Mouse (Mus musculus) CH12.LX (cell line): ENCODE results near the gene Cnn2. TPM values are rescaled to one million over a fixed set of nuclear protein-coding genes. Genes with fewer than 3 reads are reported as not detected.

Experiments
- DNase-seq: peaks from one replicate; pipeline ENCODE4 v3.0.0-alpha.2; 2013; ENCODE audit errors: extremely low read depth
- H3K27ac ChIP-seq: 2 replicates; pipeline ENCODE4 v1.5.1; 2012; ENCODE audit warnings: low read depth, mild to moderate bottlenecking, control low read depth, moderate library complexity; ENCODE audit not compliant: insufficient read depth
- H3K27me3 ChIP-seq: replicated peaks from 2 replicates; pipeline ENCODE3; 2012; ENCODE audit warnings: inconsistent platforms
- H3K36me3 ChIP-seq, 2 experiments: replicated peaks in 1 of 2; 2 replicates each; pipeline versions ENCODE3 to v1.6.1; 2012; ENCODE audit warnings: inconsistent platforms in 1 of 2, low read length in 1 of 2, mild to moderate bottlenecking in 1 of 2, mixed read lengths in 1 of 2, moderate library complexity in 1 of 2; ENCODE audit not compliant: control insufficient read depth in 1 of 2, insufficient read depth in 1 of 2
- H3K4me1 ChIP-seq, 2 experiments: 2 replicates each; pipeline ENCODE4 v1.6.1; 2012; ENCODE audit warnings: inconsistent platforms in 1 of 2, moderate library complexity in 1 of 2; ENCODE audit not compliant: insufficient read depth in 2 of 2, control insufficient read depth in 1 of 2
- H3K4me2 ChIP-seq: 2 replicates; pipeline ENCODE4 v1.6.1; 2012; ENCODE audit warnings: low read depth, mild to moderate bottlenecking, control low read depth; ENCODE audit not compliant: poor library complexity, insufficient read depth, severe bottlenecking
- H3K4me3 ChIP-seq, 3 experiments: fragments of 150-350 bp in 1 of 3; sonication (generic) in 1 of 3; replicated peaks in 1 of 3; 2 replicates each; pipeline versions ENCODE3 to v1.5.1; 2011 to 2012; ENCODE audit warnings: low read depth in 2 of 3, low read length in 2 of 3, mild to moderate bottlenecking in 2 of 3, moderate library complexity in 2 of 3, control low read depth in 1 of 3, improper control_type of control experiment in 1 of 3, inconsistent platforms in 1 of 3, mixed read lengths in 1 of 3; ENCODE audit not compliant: poor library complexity in 1 of 3
- H3K79me2 ChIP-seq: replicated peaks from 2 replicates; pipeline ENCODE4 v1.6.1; 2012; ENCODE audit warnings: mild to moderate bottlenecking, moderate library complexity; ENCODE audit not compliant: control insufficient read depth, poor library complexity, insufficient read depth, severe bottlenecking; ENCODE audit errors: extremely low read depth
- H3K9ac ChIP-seq: 2 replicates; pipeline ENCODE4 v1.6.1; 2012; ENCODE audit warnings: low read depth, mild to moderate bottlenecking, control low read depth, moderate library complexity; ENCODE audit not compliant: insufficient read depth
- H3K9me3 ChIP-seq: replicated peaks from 2 replicates; pipeline ENCODE3; 2012; ENCODE audit warnings: low read length, inconsistent platforms, mixed read lengths
- CHD1 ChIP-seq: IDR thresholded peaks from 2 replicates; pipeline ENCODE4 v1.6.1; 2012; ENCODE audit warnings: low read depth, low read length, improper control_type of control experiment, inconsistent platforms
- CHD2 ChIP-seq: IDR thresholded peaks from 2 replicates; pipeline ENCODE4 v1.6.1; 2011; ENCODE audit warnings: low read length, improper control_type of control experiment
- CTCF ChIP-seq, 2 experiments: IDR thresholded peaks in 1 of 2; conservative IDR thresholded peaks in 1 of 2; 2 replicates each; pipeline ENCODE4 v1.5.1; 2011 to 2012; ENCODE audit warnings: low read depth in 2 of 2, low read length in 2 of 2, improper control_type of control experiment in 1 of 2, inconsistent platforms in 1 of 2, mild to moderate bottlenecking in 1 of 2, moderate library complexity in 1 of 2
- E2F4 ChIP-seq: IDR thresholded peaks from 2 replicates; pipeline ENCODE4 v1.6.1; 2011; ENCODE audit warnings: low read depth, low read length, improper control_type of control experiment; ENCODE audit not compliant: insufficient replicate concordance
- EP300 ChIP-seq: IDR thresholded peaks from 2 replicates; pipeline ENCODE4 v1.6.1; 2011; ENCODE audit warnings: low read length, improper control_type of control experiment
- JUN ChIP-seq: IDR thresholded peaks from 2 replicates; pipeline ENCODE4 v1.6.1; 2011; ENCODE audit warnings: low read depth, mild to moderate bottlenecking, low read length, improper control_type of control experiment, moderate library complexity; ENCODE audit not compliant: insufficient read depth
- JUND ChIP-seq: conservative IDR thresholded peaks from 2 replicates; pipeline ENCODE4 v1.6.1; 2011; ENCODE audit warnings: low read depth, low read length, improper control_type of control experiment
- MAFK ChIP-seq: IDR thresholded peaks from 2 replicates; pipeline ENCODE4 v1.6.1; 2011; ENCODE audit warnings: low read length, improper control_type of control experiment; ENCODE audit not compliant: insufficient replicate concordance
- MAX ChIP-seq: IDR thresholded peaks from 2 replicates; pipeline ENCODE4 v1.6.1; 2011; ENCODE audit warnings: low read length, improper control_type of control experiment
- MEF2A ChIP-seq: IDR thresholded peaks from 2 replicates; pipeline ENCODE4 v1.6.1; 2014; ENCODE audit warnings: low read depth, mild to moderate bottlenecking, inconsistent platforms, low read length, improper control_type of control experiment, borderline replicate concordance
- MXI1 ChIP-seq: IDR thresholded peaks from 2 replicates; pipeline ENCODE4 v1.6.1; 2011; ENCODE audit warnings: mild to moderate bottlenecking, low read depth, low read length, improper control_type of control experiment
- NELFE ChIP-seq: IDR thresholded peaks from 2 replicates; pipeline ENCODE4 v1.6.1; 2011; ENCODE audit warnings: low read depth, low read length, improper control_type of control experiment
- NRF1 ChIP-seq: IDR thresholded peaks from 2 replicates; pipeline ENCODE4 v1.6.1; 2014; ENCODE audit warnings: low read depth, mild to moderate bottlenecking, inconsistent platforms, low read length, improper control_type of control experiment, moderate library complexity
- POLR2A ChIP-seq: IDR thresholded peaks from 2 replicates; pipeline ENCODE4 v1.6.1; 2011; ENCODE audit warnings: low read depth, mild to moderate bottlenecking, improper control_type of control experiment, low read length
- POLR2AphosphoS2 ChIP-seq: IDR thresholded peaks from 2 replicates; pipeline ENCODE4 v1.6.1; 2011; ENCODE audit warnings: low read depth, low read length, improper control_type of control experiment
- RCOR1 ChIP-seq: conservative IDR thresholded peaks from 2 replicates; pipeline ENCODE4 v1.6.1; 2012; ENCODE audit warnings: low read depth, mild to moderate bottlenecking, inconsistent platforms, low read length, improper control_type of control experiment
- SIN3A ChIP-seq: IDR thresholded peaks from 2 replicates; pipeline ENCODE4 v1.6.1; 2012; ENCODE audit warnings: low read length, improper control_type of control experiment, inconsistent platforms
- SMC3 ChIP-seq: IDR thresholded peaks from 2 replicates; pipeline ENCODE4 v1.6.1; 2011; ENCODE audit warnings: low read depth, low read length, improper control_type of control experiment
- TBP ChIP-seq: conservative IDR thresholded peaks from 2 replicates; pipeline ENCODE4 v1.6.1; 2011; ENCODE audit warnings: low read depth, low read length, improper control_type of control experiment
- TCF12 ChIP-seq: IDR thresholded peaks from 2 replicates; pipeline ENCODE4 v1.6.1; 2014; ENCODE audit warnings: low read depth, mild to moderate bottlenecking, inconsistent platforms, low read length, improper control_type of control experiment
- UBTF ChIP-seq: IDR thresholded peaks from 2 replicates; pipeline ENCODE4 v1.6.1; 2012; ENCODE audit warnings: low read depth, mild to moderate bottlenecking, inconsistent platforms, low read length, improper control_type of control experiment, moderate library complexity
- USF1 ChIP-seq: IDR thresholded peaks from 2 replicates; pipeline ENCODE4 v1.6.1; 2014; ENCODE audit warnings: low read depth, mild to moderate bottlenecking, inconsistent platforms, low read length, improper control_type of control experiment
- USF2 ChIP-seq: conservative IDR thresholded peaks from 2 replicates; pipeline ENCODE4 v1.6.1; 2011; ENCODE audit warnings: low read depth, low read length, improper control_type of control experiment
- dilution Hi-C: fragments of 300-500 bp; cut with MboI; formaldehyde crosslinking; loops from 2 replicates; pipeline ENCODE4 v1.14.3; 2020; ENCODE audit warnings: low sequenced_read_pairs; ENCODE audit not compliant: extremely low pct_unique_long_range_greater_than_20kb, extremely low pct_ligation_motif_present
- in situ Hi-C: fragments of 300-500 bp; cut with MboI; formaldehyde crosslinking; loops from 3 replicates; pipeline ENCODE4 v1.14.3; 2019; ENCODE audit warnings: low sequenced_read_pairs, low pct_ligation_motif_present, low pct_unique_long_range_greater_than_20kb, mixed read lengths
- polyA plus RNA-seq: library from polyadenylated mRNA; unstranded; fragments of >175 nt; gene quantifications from 2 replicates; pipeline ENCODE4 v1.2.1, GENCODE M21; 2012; ENCODE audit warnings: low read depth; ENCODE audit not compliant: insufficient read length
- total RNA-seq, 2 experiments: library from RNA; depleted of rRNA; stranded (reverse); fragments of 300-350 nt in 1 of 2; fragments of >200 nt in 1 of 2; gene quantifications; 2 replicates each; pipeline ENCODE4 v1.2.3; 2012 to 2014

Cnn2 gene
- total and polyA plus RNA-seq, 3 experiments, result 26.9 to 62.7 (median 49.0) TPM

GRCm38 (mm10) chr10:80018739-80019297 lies 30.4 kb downstream of the Cnn2 start:
- Histone ChIP-seq H3K4me1 (peaks cover 18 to 43% of the 10 kb centered on the region in 2 experiments), H3K36me3 (peaks cover 36 to 69% of the 10 kb centered on the region in 2 experiments), H3K4me3 (no peak overlapping the region), H3K27ac (no peak overlapping the region), H3K9me3 (no peaks in the 10 kb centered on the region), H3K27me3 (no peaks in the 10 kb centered on the region), H3K4me2 (peak overlapping the region; percentile 0; the same call in 1 of the 2 replicates), H3K79me2 (peaks cover 8% of the 10 kb centered on the region), H3K9ac (no peak overlapping the region)
- TF ChIP-seq MEF2A (no peak), JUN (no peak), UBTF (no peak), USF2 (no peak), NRF1 (no peak), EP300 (no peak), TBP (no peak), JUND (no peak), CHD1 (no peak), SIN3A (no peak), SMC3 (no peak), POLR2AphosphoS2 (no peak), MAX (no peak)
- DNase-seq, result no peak
- in situ Hi-C loops (no loop called here), dilution Hi-C loops (no loop called here)

GRCm38 (mm10) chr10:80019471-80020131 lies 31.2 kb downstream of the Cnn2 start:
- Histone ChIP-seq H3K4me1 (peaks cover 24 to 50% of the 10 kb centered on the region in 2 experiments), H3K9ac (no peak overlapping the region), H3K4me3 (no peak overlapping the region), H3K27ac (no peak overlapping the region), H3K9me3 (no peaks in the 10 kb centered on the region), H3K36me3 (peaks cover 30 to 64% of the 10 kb centered on the region in 2 experiments), H3K27me3 (no peaks in the 10 kb centered on the region), H3K4me2 (no peak overlapping the region), H3K79me2 (peaks cover 8% of the 10 kb centered on the region)
- dilution Hi-C loops (no loop called here), in situ Hi-C loops (no loop called here)
- TF ChIP-seq POLR2A, result no peak
- TF ChIP-seq JUND, result no peak
- TF ChIP-seq POLR2AphosphoS2, result no peak
- no peak for TF ChIP-seq MEF2A
- no peak for TF ChIP-seq MAFK
- TF ChIP-seq SIN3A, result no peak
- TF ChIP-seq E2F4, result no peak
- TF ChIP-seq NELFE, result no peak
- TF ChIP-seq CHD1, result no peak
- no peak for TF ChIP-seq MXI1
- no peak for TF ChIP-seq CHD2
- no peak for TF ChIP-seq USF1
- TF ChIP-seq TCF12, result no peak
- TF ChIP-seq EP300, result no peak
- TF ChIP-seq MAX, result no peak
- no peak for TF ChIP-seq CTCF (conservative IDR thresholded peaks at IDR 0.05 in 1 of 2, IDR thresholded peaks at IDR 0.05 in 1 of 2; ENCODE audit: low read depth in 2 of 2, low read length in 2 of 2)
- TF ChIP-seq RCOR1, result no peak
- no peak for TF ChIP-seq USF2
- DNase-seq, result no peak
